Mouse (Mus musculus) limb, embryonic 14.5 days (tissue): ENCODE measurements at regions not wholly inside any gene's neighbourhood (a gene's known extent, or its start where the extent isn't known, plus 50 kb on each side); places are given as distances from the start of the nearest gene placed in this dataset.

Experiments
- ATAC-seq: fragments of 200-750 bp; cut with Nextera tagmentation; 2 replicates; pipeline ENCODE4 v1.8.0; 2017; ENCODE audit warnings: low read depth, moderate number of reproducible peaks, moderate TSS enrichment; ENCODE audit not compliant: low FRiP score
- DNase-seq: peaks from one replicate; pipeline ENCODE4 v3.0.0-alpha.2; 2015; ENCODE audit warnings: low spot score
- H3K27ac ChIP-seq: fragments of 300-500 bp; sonication (generic); replicated peaks from 2 replicates; pipeline ENCODE4 v1.5.1; 2014; ENCODE audit warnings: low read depth, mild to moderate bottlenecking, low read length, moderate library complexity, mixed read lengths
- H3K27me3 ChIP-seq: fragments of 300-500 bp; sonication (generic); 2 replicates; pipeline ENCODE4 v1.6.1; 2014; ENCODE audit warnings: low read length, mixed read lengths; ENCODE audit not compliant: control insufficient read depth, insufficient read depth
- H3K36me3 ChIP-seq: fragments of 300-500 bp; sonication (generic); 2 replicates; pipeline ENCODE4 v1.6.1; 2014; ENCODE audit warnings: mild to moderate bottlenecking, low read length, moderate library complexity, mixed read lengths; ENCODE audit not compliant: control insufficient read depth, insufficient read depth
- H3K4me1 ChIP-seq: fragments of 300-500 bp; sonication (generic); 2 replicates; pipeline ENCODE4 v1.6.1; 2014; ENCODE audit warnings: antibody characterized with exemption, low read length, mixed read lengths; ENCODE audit not compliant: control insufficient read depth, insufficient read depth
- H3K4me2 ChIP-seq: fragments of 300-500 bp; sonication (generic); replicated peaks from 2 replicates; pipeline ENCODE4 v1.6.1; 2014; ENCODE audit warnings: low read depth, mild to moderate bottlenecking, low read length, moderate library complexity; ENCODE audit not compliant: severe bottlenecking
- H3K4me3 ChIP-seq: fragments of 300-500 bp; sonication (generic); replicated peaks from 2 replicates; pipeline ENCODE4 v1.5.1; 2014; ENCODE audit warnings: low read length
- H3K9ac ChIP-seq: fragments of 300-500 bp; sonication (generic); 2 replicates; pipeline ENCODE4 v1.6.1; 2014; ENCODE audit warnings: mild to moderate bottlenecking, low read depth, low read length, moderate library complexity; ENCODE audit not compliant: severe bottlenecking
- H3K9me3 ChIP-seq: fragments of 300-500 bp; sonication (generic); 2 replicates; pipeline ENCODE4 v1.6.1; 2016; ENCODE audit warnings: low read length; ENCODE audit not compliant: control insufficient read depth
- POLR2A ChIP-seq: fragments of 200-500 bp; IDR thresholded peaks from 2 replicates; pipeline ENCODE4 v1.8.0; 2012; ENCODE audit warnings: inconsistent platforms, mild to moderate bottlenecking, moderate library complexity, borderline replicate concordance; ENCODE audit not compliant: insufficient read depth, insufficient read length; ENCODE audit errors: extremely low read depth
- WGBS: fragments of 180-500 bp; shearing (Covaris S2); extraction: QIAGEN DNeasy Blood & Tissue Kit; methylation state at CpG from one replicate; pipeline ENCODE4 v1.1.7; 2014; 5-methylcytosine and 5-hydroxymethylcytosine counted together

GRCm38 (mm10) chr12:107356211-107356610 is 132.2 kb upstream of the 3110018I06Rik start:
- TF ChIP-seq POLR2A, result no peak
- DNase-seq (no peak), ATAC-seq (no peak)
- H3K27me3 ChIP-seq, result no peaks in the 10 kb centered on the region
- 33% methylated on average over 6 of the region's 6 CpGs for WGBS
- H3K27ac ChIP-seq, result no peak overlapping the region
- no peaks in the 10 kb centered on the region for H3K36me3 ChIP-seq
- no peaks in the 10 kb centered on the region for H3K4me1 ChIP-seq
- no peak overlapping the region for H3K9ac ChIP-seq
- H3K9me3 ChIP-seq, result no peaks in the 10 kb centered on the region
- H3K4me3 ChIP-seq, result no peak overlapping the region
- H3K4me2 ChIP-seq, result no peak overlapping the region

GRCm38 (mm10) chr12:107356974-107357373 is 131.5 kb upstream of the 3110018I06Rik start:
- no peak for DNase-seq
- Histone ChIP-seq H3K4me2 (no peak overlapping the region), H3K4me1 (no peaks in the 10 kb centered on the region), H3K4me3 (no peak overlapping the region), H3K27ac (no peak overlapping the region), H3K36me3 (no peaks in the 10 kb centered on the region), H3K9me3 (no peaks in the 10 kb centered on the region), H3K9ac (no peak overlapping the region), H3K27me3 (no peaks in the 10 kb centered on the region)
- ATAC-seq, result no peak
- TF ChIP-seq POLR2A, result no peak
- 85% methylated on average over 7 of the region's 7 CpGs for WGBS

GRCm38 (mm10) chr12:107360511-107360910 is 127.9 kb upstream of the 3110018I06Rik start:
- Histone ChIP-seq H3K9me3 (no peaks in the 10 kb centered on the region), H3K9ac (no peak overlapping the region), H3K4me2 (no peak overlapping the region), H3K4me3 (no peak overlapping the region), H3K36me3 (no peaks in the 10 kb centered on the region), H3K27me3 (no peaks in the 10 kb centered on the region), H3K27ac (no peak overlapping the region), H3K4me1 (no peaks in the 10 kb centered on the region)
- ATAC-seq, result no peak
- 81% methylated on average over 12 of the region's 12 CpGs for WGBS
- DNase-seq, result no peak
- TF ChIP-seq POLR2A, result no peak

GRCm38 (mm10) chr12:107361606-107362005 is 126.8 kb upstream of the 3110018I06Rik start:
- H3K4me3 ChIP-seq, result no peak overlapping the region
- WGBS, result 93% methylated on average over 7 of the region's 7 CpGs
- no peak overlapping the region for H3K4me2 ChIP-seq
- H3K9me3 ChIP-seq, result no peaks in the 10 kb centered on the region
- ATAC-seq (no peak), DNase-seq (no peak)
- TF ChIP-seq POLR2A, result no peak
- no peaks in the 10 kb centered on the region for H3K4me1 ChIP-seq
- no peak overlapping the region for H3K27ac ChIP-seq
- H3K36me3 ChIP-seq, result no peaks in the 10 kb centered on the region
- no peaks in the 10 kb centered on the region for H3K27me3 ChIP-seq
- no peak overlapping the region for H3K9ac ChIP-seq

GRCm38 (mm10) chr12:107362120-107362519 is 126.3 kb upstream of the 3110018I06Rik start:
- DNase-seq (no peak), ATAC-seq (no peak)
- 87% methylated on average over 10 of the region's 10 CpGs for WGBS
- Histone ChIP-seq H3K36me3 (no peaks in the 10 kb centered on the region), H3K9ac (no peak overlapping the region), H3K9me3 (no peaks in the 10 kb centered on the region), H3K27ac (no peak overlapping the region), H3K4me3 (no peak overlapping the region), H3K4me1 (no peaks in the 10 kb centered on the region), H3K27me3 (no peaks in the 10 kb centered on the region), H3K4me2 (no peak overlapping the region)
- no peak for TF ChIP-seq POLR2A

- Histone ChIP-seq H3K27me3 (no peaks in the 10 kb centered on the region), H3K27ac (no peak overlapping the region), H3K9me3 (no peaks in the 10 kb centered on the region), H3K4me3 (no peak overlapping the region), H3K4me1 (no peaks in the 10 kb centered on the region), H3K36me3 (no peaks in the 10 kb centered on the region), H3K9ac (no peak overlapping the region), H3K4me2 (no peak overlapping the region)
- TF ChIP-seq POLR2A, result no peak
- 71% methylated on average over 7 of the region's 7 CpGs for WGBS
- DNase-seq, result no peak
- no peak for ATAC-seq
Measured at GRCm38 (mm10) chr12:107372254-107372653, 116.2 kb upstream of the 3110018I06Rik start.
